Mouse (Mus musculus): Measurements from ENCODE around the gene Entpd1.

GRCm38 (mm10) chr19:40679632-40680031, 67.5 kb downstream of the Entpd1 start:
- no peak for TF ChIP-seq POLR2A (IDR thresholded peaks at IDR 0.05; ENCODE audit: borderline replicate concordance, control insufficient read depth, low read depth, low read length)
- TF ChIP-seq CTCF (IDR thresholded peaks at IDR 0.05; ENCODE audit: control insufficient read depth, insufficient read depth, low read length) = no peak
